Mouse (Mus musculus) C2C12 (cell line): Measurements from ENCODE around the gene Sdr39u1. TPM values are rescaled to one million over a fixed set of nuclear protein-coding genes. Genes with fewer than 3 reads are reported as not detected.

Experiments used
- H3K27me3 ChIP-seq: one replicate; pipeline ENCODE4 v1.6.1; 2011; ENCODE audit not compliant: control insufficient read depth, insufficient read depth, insufficient read length
- H3K36me3 ChIP-seq: one replicate; pipeline ENCODE4 v1.6.1; 2011; ENCODE audit not compliant: control insufficient read depth, insufficient read depth
- H3K4me3 ChIP-seq: one replicate; pipeline ENCODE4 v1.5.1; 2011; ENCODE audit warnings: mild to moderate bottlenecking, control low read depth; ENCODE audit not compliant: poor library complexity, insufficient read depth, severe bottlenecking
- H3K79me2 ChIP-seq: one replicate; pipeline ENCODE4 v1.6.1; 2011; ENCODE audit not compliant: control insufficient read depth, insufficient read depth
- H3K79me3 ChIP-seq: one replicate; pipeline ENCODE4 v1.6.1; 2011; ENCODE audit warnings: low read depth, control low read depth
- H3ac ChIP-seq: one replicate; pipeline ENCODE3; 2011; ENCODE audit warnings: low read depth; ENCODE audit not compliant: control insufficient read depth, insufficient read length
- CEBPB ChIP-seq: IDR thresholded peaks from one replicate; pipeline ENCODE4 v1.6.1; 2011; ENCODE audit warnings: low read depth, mild to moderate bottlenecking, control low read depth, moderate library complexity
- CTCF ChIP-seq: IDR thresholded peaks from one replicate; pipeline ENCODE4 v1.5.1; 2011; ENCODE audit not compliant: control insufficient read depth, insufficient read depth, insufficient read length
- FOSL1 ChIP-seq: IDR thresholded peaks from one replicate; pipeline ENCODE4 v1.8.0; 2011; ENCODE audit warnings: mild to moderate bottlenecking, low read length; ENCODE audit not compliant: poor library complexity, insufficient read depth, severe bottlenecking
- MAX ChIP-seq: IDR thresholded peaks from one replicate; pipeline ENCODE4 v1.6.1; 2011; ENCODE audit warnings: mild to moderate bottlenecking, control low read depth
- MYOD1 ChIP-seq: IDR thresholded peaks from one replicate; pipeline ENCODE4 v1.6.1; 2011; ENCODE audit warnings: low read depth; ENCODE audit not compliant: control insufficient read depth, insufficient read length
- MYOG ChIP-seq: IDR thresholded peaks from one replicate; pipeline ENCODE4 v1.6.1; 2011; ENCODE audit not compliant: control insufficient read depth, insufficient read length; ENCODE audit errors: extremely low read depth
- USF1 ChIP-seq: IDR thresholded peaks from one replicate; pipeline ENCODE4 v1.6.1; 2011; ENCODE audit warnings: low read depth, mild to moderate bottlenecking, control low read depth, moderate library complexity
- polyA plus RNA-seq: library from polyadenylated mRNA; unstranded; fragments of >200 nt; fragmentation: generic; extraction: Trizol; gene quantifications from one replicate; pipeline ENCODE4 v1.2.1, GENCODE M21; 2012; ENCODE audit warnings: missing spikeins

Gene Sdr39u1
- polyA plus RNA-seq, 1 experiment: 4.7 TPM

DNA sequence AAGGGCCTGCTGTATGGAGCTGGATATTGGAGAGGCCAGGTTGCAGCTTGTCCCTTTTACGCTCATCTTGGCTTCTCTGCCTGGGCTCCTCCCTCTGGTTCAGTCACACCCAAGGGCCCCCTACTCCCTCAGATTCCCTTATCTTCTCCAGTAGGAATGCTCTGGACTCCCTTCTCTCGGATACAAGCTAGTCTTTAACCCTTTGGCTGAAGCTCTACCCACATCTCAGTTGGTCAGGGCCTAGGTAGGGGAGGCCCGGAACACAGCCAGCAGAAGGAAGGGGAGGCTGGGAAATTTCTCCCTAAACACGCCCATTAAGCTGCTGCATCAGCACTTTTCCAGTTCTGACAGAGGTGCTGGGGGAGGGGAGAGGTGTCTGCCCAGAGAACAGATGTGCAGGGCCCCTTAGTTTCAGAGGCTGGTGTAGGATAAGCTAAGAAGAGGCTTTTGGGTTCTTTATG, 45.0 kb downstream of the Sdr39u1 start:
- Histone ChIP-seq H3K4me3 (no peak overlapping the region), H3K79me2 (no peaks in the 10 kb centered on the region), H3K27me3 (peaks cover 19% of the 10 kb centered on the region), H3ac (no peak overlapping the region), H3K79me3 (no peaks in the 10 kb centered on the region), H3K36me3 (no peaks in the 10 kb centered on the region)
- TF ChIP-seq USF1 (no peak), CTCF (no peak), FOSL1 (no peak), CEBPB (no peak), MYOD1 (no peak), MYOG (no peak), MAX (no peak)

DNA sequence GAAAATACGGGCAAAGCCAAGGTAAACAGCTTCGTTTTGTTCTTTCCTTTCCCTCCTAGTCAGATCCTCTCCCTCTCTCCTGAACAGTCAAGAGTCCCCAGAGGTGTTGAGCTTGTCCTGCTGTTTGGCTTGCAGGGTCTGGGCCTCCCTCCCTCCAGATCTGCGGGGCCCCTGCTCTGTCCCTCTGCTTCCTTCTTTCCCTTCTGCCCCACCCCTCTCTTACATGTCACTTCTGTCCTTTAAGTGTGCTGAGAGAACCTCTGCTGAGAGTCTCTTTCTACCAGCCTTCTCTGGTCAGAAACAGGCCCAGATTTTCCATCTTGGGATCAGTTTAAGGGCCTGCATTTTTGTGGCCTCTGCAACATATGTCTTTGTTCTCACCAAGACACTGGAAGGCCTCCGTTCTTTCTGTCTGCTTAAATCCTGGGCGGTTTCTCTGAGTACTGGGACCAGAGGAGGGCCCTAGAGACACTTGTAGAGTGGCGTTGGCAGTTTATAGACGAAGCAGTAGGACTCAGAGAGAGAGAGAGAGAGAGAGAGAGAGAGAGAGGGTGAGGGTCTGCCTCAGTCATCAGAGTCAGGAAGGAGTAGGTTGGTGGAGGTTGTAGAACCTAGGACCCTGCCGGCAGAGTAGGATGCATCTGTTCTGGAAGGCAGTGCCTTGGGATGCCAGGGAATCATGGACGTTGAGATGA, 45.5 kb downstream of the Sdr39u1 start:
- no peaks in the 10 kb centered on the region for H3K36me3 ChIP-seq
- no peaks in the 10 kb centered on the region for H3K79me3 ChIP-seq
- no peaks in the 10 kb centered on the region for H3K79me2 ChIP-seq
- H3K4me3 ChIP-seq: no peak overlapping the region
- no peak overlapping the region for H3ac ChIP-seq
- peaks cover 19% of the 10 kb centered on the region for H3K27me3 ChIP-seq
- TF ChIP-seq MAX (no peak), MYOD1 (no peak), FOSL1 (no peak), USF1 (no peak), MYOG (no peak), CEBPB (no peak), CTCF (no peak)

DNA sequence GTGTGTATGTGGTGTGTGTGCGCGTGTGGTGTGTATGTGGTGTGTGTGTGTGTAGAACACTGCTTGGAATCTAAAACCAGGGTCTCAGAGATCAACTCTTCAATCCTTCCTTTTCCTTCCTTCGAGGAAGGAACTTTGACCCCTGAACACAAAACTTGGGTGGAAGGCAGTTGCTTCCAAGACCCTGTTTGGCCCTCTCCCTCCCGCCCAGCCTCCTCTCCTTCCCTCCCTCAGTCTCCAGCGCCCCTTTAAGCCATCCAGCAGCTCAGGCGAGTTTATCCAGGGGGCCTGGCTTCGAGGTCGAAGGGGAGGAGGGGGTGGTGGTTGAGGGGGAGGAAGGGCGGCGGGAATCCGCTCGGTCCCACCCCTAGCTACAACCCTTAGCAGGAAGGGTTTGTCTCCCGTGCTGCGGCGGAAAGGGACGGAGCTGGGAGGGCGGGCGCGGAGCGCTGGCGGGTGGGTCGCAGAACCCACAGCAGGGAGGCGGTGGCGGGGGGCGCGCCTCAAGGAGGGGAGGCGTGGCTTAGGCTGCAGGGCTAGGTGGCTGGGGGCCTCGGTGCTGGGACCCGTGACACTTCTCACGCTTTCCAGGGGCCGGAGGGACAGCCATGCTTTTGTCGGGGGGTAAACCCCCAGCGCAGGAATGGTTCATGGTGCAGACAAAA, 46.3 kb downstream of the Sdr39u1 start, which contains the start of gene Nynrin:
Nynrin (plus strand) TSS at position 390 of the 665 bp plus-strand sequence.
- Histone ChIP-seq H3ac (peak within 1 kb of the TSS; percentile 14), H3K79me2 (no peaks in the 10 kb centered on the region), H3K79me3 (no peaks in the 10 kb centered on the region), H3K36me3 (no peaks in the 10 kb centered on the region), H3K4me3 (no peak within 1 kb of the TSS), H3K27me3 (peaks cover 19% of the 10 kb centered on the region)
- TF ChIP-seq MYOD1: no peak
- no peak for TF ChIP-seq USF1
- TF ChIP-seq MAX: no peak
- no peak for TF ChIP-seq FOSL1
- no peak for TF ChIP-seq CEBPB
- no peak for TF ChIP-seq MYOG
- no peak for TF ChIP-seq CTCF

DNA sequence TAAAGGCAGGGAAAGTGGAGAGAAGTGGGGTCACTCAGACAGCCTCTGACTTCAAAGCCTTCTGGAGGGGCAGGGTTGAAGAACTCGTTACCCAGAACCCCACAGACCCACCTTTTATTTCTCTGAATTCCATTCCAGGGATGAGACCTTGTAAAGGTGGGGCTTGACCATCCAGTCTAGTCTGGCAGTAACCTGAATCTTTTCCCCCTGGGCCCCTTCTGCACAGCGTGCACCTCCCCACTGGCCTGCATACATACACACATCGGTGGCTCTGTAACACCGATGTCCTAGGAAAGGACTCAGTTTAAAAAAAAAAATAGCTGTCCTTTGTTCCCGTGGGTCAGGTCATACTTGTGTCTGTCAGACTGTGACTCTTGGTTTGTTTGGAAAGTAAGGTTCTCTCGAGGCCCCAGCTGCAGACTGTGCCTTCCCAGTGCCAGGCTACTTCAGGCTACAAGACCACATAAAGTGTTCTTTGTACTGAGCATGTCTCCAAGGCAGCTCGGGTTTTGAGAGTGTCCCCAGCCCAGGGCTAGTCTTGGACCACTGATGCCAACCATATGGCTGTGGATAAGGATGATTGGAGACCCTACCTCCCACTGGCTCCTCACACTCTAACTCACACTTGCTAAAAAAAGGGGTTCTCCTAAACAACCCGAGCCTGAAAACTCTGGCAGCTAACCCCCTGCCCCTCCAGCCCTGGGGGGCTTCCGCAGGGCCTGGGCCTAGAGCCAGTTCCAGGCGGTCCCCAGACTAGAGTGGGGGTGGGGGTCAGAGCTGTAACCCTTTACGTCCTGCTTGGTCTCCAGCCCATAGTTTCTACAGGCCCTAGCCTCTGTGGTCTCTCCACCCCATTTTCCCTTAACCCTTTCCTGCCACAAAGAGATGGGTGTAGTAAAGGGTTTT, 47.2 kb downstream of the Sdr39u1 start:
- Histone ChIP-seq H3K79me2 (no peaks in the 10 kb centered on the region), H3K27me3 (peaks cover 16% of the 10 kb centered on the region), H3K4me3 (no peak overlapping the region), H3ac (no peak overlapping the region), H3K79me3 (no peaks in the 10 kb centered on the region), H3K36me3 (no peaks in the 10 kb centered on the region)
- TF ChIP-seq MYOG (no peak), CTCF (no peak), MYOD1 (no peak), CEBPB (no peak), MAX (no peak), FOSL1 (no peak), USF1 (no peak)

DNA sequence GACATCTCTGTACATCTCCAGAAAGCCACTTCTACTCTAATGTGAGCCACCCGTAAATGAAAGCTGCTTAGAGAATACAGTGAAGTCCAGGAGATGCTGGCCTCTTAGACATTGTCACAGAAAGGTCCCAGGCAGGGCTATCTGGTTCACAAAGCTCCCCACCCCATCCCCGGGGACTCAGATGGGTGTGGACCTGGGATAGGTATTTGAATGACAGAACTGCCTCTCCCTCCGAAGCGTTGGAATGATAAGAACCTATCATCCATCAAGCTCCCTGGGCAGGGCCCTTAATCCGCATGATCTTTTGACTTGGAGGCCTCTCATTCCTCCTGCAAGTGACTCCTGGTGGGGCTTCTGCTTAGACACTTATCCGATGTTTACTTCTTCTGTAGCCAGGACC, 49.2 kb downstream of the Sdr39u1 start:
- TF ChIP-seq CEBPB (no peak), USF1 (no peak), MYOG (no peak), MYOD1 (no peak), CTCF (no peak)
- H3K4me3 ChIP-seq: no peak overlapping the region
- H3K79me3 ChIP-seq: no peaks in the 10 kb centered on the region
- no peak overlapping the region for H3ac ChIP-seq
- peaks cover 12% of the 10 kb centered on the region for H3K27me3 ChIP-seq
- no peaks in the 10 kb centered on the region for H3K36me3 ChIP-seq
- no peaks in the 10 kb centered on the region for H3K79me2 ChIP-seq

Other genes with a start within 250 kb of the Sdr39u1 start
- gene Mdp1, start 239.8 kb downstream of the Sdr39u1 start, polyA plus RNA-seq: 16.5 TPM
- 23.8 TPM for gene Gmpr2, start 228.4 kb downstream of the Sdr39u1 start, polyA plus RNA-seq
- 478 TPM for gene Nedd8, start 228.2 kb downstream of the Sdr39u1 start, polyA plus RNA-seq
- 24.4 TPM for gene Tinf2, start 218.5 kb downstream of the Sdr39u1 start, polyA plus RNA-seq
- 0.07 TPM for gene Tgm1, start 186.4 kb downstream of the Sdr39u1 start, polyA plus RNA-seq
- 11.9 TPM for gene Rabggta, start 178.0 kb downstream of the Sdr39u1 start, polyA plus RNA-seq
- gene Dhrs1, start 154.6 kb downstream of the Sdr39u1 start, polyA plus RNA-seq: 63.7 TPM
- 38.6 TPM for gene Nop9, start 154.6 kb downstream of the Sdr39u1 start, polyA plus RNA-seq
- gene Cideb, start 141.8 kb downstream of the Sdr39u1 start, polyA plus RNA-seq: 0.05 TPM
- gene Ltb4r2, start 138.9 kb downstream of the Sdr39u1 start, polyA plus RNA-seq: 0.09 TPM
- gene Ltb4r1, start 134.3 kb downstream of the Sdr39u1 start, polyA plus RNA-seq: 0.05 TPM
- gene Adcy4, start 116.2 kb downstream of the Sdr39u1 start, polyA plus RNA-seq: 0.02 TPM
- 0.55 TPM for gene Ripk3, start 111.4 kb downstream of the Sdr39u1 start, polyA plus RNA-seq
- gene Nfatc4, start 77.1 kb downstream of the Sdr39u1 start, polyA plus RNA-seq: 1.2 TPM
- 0.13 TPM for gene Nynrin, start 46.3 kb downstream of the Sdr39u1 start, polyA plus RNA-seq
- 0.05 TPM for gene Cbln3, start 15.9 kb downstream of the Sdr39u1 start, polyA plus RNA-seq
- gene Khnyn, start 15.3 kb downstream of the Sdr39u1 start, polyA plus RNA-seq: 3.6 TPM
- 0.90 TPM for gene Cma1, start 44.4 kb upstream of the Sdr39u1 start, polyA plus RNA-seq
- gene Cma2, start 50.7 kb upstream of the Sdr39u1 start, polyA plus RNA-seq: not detected
- gene Mcpt1, start 117.7 kb upstream of the Sdr39u1 start, polyA plus RNA-seq: 0.09 TPM
- gene Mcpt9, start 130.2 kb upstream of the Sdr39u1 start, polyA plus RNA-seq: not detected
- gene Mcpt2, start 141.7 kb upstream of the Sdr39u1 start, polyA plus RNA-seq: not detected
- gene Mcpt4, start 162.0 kb upstream of the Sdr39u1 start, polyA plus RNA-seq: not detected
- gene Mcpt8, start 185.0 kb upstream of the Sdr39u1 start, polyA plus RNA-seq: 4.6 TPM
- not detected for gene Ctsg, start 202.3 kb upstream of the Sdr39u1 start, polyA plus RNA-seq
- gene Gzme, start 220.3 kb upstream of the Sdr39u1 start, polyA plus RNA-seq: 3.3 TPM
- gene Gzmd, start 232.3 kb upstream of the Sdr39u1 start, polyA plus RNA-seq: 0.12 TPM